Mouse (Mus musculus) T-cell, adult 2 months (primary cell): ENCODE results near the gene Rpa2.
"Not testable (repeated sequence)": the region's sequence is repeated elsewhere in the genome, so short reads cannot be mapped to it uniquely, and the experiment has no call there.

Experiments
- DNase-seq: peaks from one replicate; pipeline ENCODE4 v3.0.0; 2022; ENCODE audit warnings: low spot score

The Rpa2 gene

DNA sequence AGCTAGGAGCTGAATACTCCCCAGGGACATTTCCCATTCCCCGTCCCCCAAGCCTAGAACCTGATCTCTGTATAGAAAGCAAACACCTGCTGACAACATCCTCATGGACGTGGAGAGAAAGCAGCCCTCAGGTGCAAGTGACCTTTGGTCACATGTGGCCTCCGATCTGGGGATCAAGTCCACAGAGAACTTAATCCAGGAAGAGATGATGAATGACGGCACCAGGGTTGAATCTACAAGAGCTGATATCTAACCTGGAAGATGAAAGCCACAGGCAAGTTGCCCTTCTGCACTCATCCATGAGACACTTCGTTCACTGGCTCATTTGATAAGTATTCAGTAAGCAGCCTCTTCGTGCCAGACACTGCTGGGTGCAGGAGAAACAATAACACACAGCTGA, 5.5 kb upstream of the Rpa2 start:
- no peak for DNase-seq

- DNase-seq = not testable (repeated sequence)
Observed at GRCm38 (mm10) chr4:132763125-132763524, 5.0 kb upstream of the Rpa2 start.

DNA sequence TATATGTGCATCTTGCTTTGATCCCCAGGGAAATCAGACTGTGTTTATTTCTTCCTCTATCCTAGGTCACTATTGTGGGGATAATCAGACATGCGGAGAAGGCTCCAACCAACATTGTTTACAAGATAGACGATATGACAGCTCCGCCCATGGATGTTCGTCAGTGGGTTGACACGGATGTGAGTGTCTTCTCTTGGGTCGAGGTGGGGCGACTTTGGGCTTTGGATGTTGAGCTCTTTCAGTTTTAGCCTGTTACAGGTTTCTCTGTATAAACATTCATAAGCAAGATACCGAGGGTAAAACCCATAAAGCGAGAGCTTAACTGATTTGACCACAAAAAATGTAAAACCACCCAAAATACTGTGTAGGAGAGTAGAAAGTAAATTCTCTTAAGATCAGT, 3.6 kb downstream of the Rpa2 start:
- no peak for DNase-seq

DNA sequence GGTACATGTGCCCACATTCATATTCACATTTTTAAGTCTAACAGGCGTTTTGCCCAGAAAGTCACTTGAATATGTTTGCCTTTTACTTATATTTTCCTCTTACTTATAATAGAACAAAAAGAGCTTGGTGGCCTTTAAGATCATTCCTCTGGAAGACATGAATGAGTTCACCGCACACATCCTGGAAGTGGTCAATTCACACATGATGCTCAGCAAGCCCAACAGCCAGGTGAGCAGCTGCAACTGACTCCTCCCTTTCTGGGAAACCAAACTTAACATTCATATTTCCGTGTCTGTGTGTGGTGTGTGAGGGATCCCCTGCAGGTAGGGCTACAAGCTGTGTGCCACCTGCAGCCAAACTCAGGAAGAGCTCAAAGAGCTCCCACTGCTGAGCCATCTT, 6.8 kb downstream of the Rpa2 start:
- DNase-seq = peak; percentile 10

DNA sequence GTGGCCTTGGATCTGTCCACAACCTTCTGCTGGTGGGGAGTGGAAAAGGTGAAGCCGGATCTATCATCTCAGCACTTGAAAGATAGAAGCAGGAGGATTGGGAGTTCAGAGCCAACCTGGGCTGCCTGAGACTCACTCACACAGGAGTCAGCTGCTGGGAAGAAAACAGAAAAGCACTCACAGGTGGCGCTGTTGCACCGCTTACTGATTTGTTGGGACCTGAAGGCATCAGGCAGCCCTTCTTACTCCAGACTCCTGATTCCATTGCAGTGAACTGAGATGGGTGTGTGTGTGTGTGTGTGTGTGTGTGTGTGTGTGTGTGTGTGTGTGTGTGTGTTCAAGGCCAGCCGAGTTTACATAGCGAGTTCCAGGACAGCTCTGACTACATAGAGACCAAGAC, 8.6 kb downstream of the Rpa2 start:
- peak; percentile 41 for DNase-seq

DNA sequence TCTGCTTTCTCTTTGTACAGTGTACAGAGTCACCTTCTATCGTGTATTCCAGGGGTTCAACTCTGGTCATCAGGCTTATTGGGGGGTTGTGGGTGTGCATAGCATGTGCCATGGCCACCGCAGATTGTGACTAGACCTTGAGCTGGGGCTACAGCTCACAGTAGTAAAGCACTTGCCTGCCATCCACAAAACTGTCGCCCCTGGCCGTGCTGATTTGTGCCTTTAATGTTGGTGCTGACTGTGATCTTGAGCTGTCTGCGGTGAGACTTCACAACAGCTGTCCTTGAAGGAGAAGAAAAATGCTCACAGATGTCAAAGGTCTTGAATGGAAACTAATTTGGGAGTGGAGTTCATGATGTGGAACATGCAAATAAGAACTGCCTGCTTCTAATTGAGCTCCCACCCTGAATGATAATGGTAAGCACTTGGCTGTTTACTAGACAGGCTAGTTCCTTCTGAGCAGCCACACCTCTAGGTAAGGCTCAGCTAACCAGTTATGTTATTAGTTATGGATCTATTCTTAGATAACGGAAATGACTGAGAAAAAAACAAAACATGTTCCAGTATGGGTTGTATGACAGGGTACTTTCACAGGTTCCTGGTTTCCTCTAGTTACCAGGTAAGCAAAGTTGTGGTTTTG, 10.6 kb downstream of the Rpa2 start:
- DNase-seq = no peak

GRCm38 (mm10) chr4:132780288-132780687, 12.2 kb downstream of the Rpa2 start:
- no peak for DNase-seq

DNA sequence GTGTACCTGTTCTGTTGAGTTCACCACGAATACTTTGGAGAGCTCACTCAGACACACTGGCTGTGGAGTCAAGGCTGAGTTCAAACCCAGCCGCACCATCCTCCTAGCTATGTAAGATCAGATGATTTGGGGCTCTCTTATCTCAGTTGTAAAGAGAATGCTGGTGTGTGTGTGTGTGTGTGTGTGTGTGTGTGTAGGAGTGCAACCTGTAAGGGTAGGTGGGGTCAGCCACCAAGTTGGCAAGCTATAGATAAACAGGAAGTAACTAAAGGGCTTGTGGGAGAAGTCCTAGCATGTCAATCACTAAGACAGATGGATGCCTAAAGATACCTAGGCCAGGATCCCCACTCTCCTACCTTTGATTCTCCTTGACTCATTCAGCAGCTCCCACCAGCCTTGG, 15.6 kb downstream of the Rpa2 start:
- peak; percentile 52 for DNase-seq

DNA sequence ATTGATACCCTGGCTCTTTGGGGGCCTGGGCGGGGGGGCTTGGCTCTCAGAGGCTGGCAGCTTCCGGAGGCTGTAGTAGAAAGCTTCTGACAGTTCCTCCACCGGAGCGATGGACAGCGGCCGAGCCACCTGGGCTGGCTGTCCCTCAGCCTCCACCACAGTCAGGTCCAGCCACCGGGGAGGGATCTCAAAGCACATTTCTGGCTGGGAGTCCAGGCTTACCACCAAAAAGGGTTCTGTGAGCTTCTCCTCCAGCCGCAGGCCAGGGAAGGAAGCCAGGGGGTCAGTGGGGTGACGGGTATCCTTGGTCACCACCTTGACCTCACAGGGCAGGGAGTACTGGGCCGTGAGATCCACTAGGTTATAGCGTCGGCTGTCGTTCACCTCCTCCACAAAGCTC, 17.1 kb downstream of the Rpa2 start:
- DNase-seq = no peak

DNA sequence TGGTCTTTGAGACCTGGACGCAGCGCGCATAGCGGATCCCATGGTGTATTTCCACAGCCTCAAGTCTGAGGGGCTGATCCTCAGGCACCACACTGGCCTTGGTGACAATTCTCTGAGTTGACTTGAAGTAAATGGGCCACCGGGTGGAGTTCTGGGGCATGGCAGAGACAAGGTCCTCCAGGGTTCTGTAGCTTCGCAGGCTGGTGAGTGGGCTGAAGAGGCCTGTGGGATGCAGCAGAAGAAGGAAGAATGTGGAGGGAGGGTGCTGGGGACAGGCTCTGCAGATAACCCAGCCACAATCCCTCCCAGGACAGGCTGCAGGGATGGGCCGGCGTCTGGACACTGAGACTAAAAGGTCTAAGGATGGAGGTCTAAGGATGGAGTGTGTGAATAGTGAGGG, 21.6 kb downstream of the Rpa2 start:
- DNase-seq = no peak

DNA sequence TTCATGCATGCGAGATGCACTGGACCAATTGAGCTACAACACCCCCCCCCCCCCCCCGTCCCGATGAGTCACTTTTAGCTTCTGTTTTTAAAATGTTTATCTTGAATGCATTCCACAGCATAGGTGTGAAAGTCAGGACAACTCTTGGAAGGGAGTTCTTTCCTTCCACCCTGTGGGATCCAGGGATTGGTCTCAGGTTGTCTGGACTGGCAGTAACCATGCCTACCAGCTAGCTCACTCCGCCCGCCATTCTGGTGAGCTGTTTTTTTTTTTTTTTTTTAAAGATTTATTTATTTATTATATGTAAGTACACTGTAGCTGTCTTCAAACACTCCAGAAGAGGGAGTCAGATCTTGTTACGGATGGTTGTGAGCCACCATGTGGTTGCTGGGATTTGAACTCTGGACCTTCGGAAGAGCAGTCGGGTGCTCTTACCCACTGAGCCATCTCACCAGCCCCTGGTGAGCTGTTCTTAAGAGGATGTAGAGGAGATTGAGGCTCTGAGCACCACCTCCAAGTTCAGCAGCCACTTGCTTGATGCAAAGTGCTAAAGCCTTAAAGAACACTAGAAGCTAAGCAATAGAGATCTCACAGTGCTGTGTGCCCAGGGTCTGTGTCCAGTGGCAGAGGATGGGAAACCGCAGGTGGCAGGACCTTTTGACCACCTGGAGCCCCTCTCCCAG, 25.3 kb downstream of the Rpa2 start:
- DNase-seq = not testable (repeated sequence)

DNA sequence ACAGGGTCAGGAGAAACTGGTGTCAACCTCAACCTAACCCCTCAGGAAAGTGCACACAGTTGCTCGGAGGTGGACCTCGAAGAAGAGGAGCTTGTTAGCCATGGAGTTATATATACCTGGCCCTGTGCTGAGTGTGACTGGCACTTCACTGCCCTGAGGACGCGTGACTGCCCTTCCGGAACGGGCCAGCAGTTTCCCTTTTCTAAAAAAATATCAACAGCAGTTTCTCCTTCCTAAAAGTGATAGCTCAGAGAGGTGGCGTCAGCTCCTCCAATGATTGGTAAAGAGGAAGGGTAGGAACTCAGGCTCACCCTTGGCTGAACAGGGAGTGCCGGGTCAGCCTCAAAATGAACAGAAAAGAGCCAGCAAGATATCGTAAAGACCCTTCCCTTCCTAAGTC, 25.9 kb downstream of the Rpa2 start:
- DNase-seq = no peak

- DNase-seq = no peak
Observed at GRCm38 (mm10) chr4:132794760-132795159, 26.6 kb downstream of the Rpa2 start.

GRCm38 (mm10) chr4:132795171-132795570, 27.0 kb downstream of the Rpa2 start:
- DNase-seq = no peak

DNA sequence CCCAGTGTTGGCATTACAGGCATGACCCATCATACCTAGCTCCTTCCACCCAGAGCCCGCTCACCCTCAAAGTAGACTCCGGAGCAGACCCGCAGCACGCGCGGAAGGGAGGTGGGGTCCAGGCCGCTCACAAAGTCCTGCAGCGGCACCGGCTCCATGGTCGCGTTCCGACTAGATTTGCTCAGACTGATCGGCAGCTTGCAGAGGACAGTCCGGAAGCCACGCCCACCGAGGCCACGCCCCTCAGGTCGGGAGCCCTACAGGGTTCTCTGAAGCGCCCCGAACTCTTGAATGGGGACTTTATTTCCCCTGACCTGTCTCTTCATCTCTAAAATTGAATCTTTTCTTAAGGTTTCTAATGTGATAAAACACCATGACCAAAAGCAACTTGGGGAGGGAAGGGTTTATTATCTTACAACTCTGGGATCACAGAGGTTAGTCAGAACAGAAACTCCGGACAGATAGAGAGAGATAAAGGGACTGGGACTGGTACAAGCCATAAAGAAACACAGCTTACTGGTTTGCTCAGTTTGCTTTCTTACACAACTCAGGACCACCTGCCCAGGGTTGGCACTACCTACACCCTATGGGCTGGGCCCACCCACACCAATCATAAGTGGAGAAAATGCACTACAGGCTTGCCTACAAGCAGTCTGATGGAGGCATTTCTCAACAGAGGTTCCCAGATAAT, 28.2 kb downstream of the Rpa2 start, which contains the start of gene Themis2:
Gene Themis2 (minus strand): TSS at position 192 of the 691 bp plus-strand sequence.
- peak; percentile 55 for DNase-seq

DNA sequence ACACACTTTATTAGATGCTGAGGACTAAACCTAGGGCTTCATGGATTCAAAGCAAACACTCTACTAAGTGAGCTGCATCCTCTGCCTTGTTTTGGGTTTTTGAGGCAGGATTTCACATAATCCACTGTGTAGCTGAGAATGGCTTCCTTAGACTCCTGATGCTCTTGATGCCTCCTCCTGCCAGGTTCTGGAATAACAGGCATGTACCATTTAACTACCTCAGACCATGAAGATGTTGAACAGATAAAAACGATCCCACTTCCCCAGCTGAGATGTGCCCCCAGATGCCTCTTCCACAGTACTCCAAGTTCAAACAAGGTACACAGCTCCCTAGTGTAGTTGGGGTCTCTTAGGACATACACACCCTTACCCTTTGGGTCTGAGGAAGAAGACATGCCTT, 29.3 kb downstream of the Rpa2 start:
- DNase-seq = no peak

GRCm38 (mm10) chr4:132798028-132798427, 29.9 kb downstream of the Rpa2 start:
- no peak for DNase-seq

DNA sequence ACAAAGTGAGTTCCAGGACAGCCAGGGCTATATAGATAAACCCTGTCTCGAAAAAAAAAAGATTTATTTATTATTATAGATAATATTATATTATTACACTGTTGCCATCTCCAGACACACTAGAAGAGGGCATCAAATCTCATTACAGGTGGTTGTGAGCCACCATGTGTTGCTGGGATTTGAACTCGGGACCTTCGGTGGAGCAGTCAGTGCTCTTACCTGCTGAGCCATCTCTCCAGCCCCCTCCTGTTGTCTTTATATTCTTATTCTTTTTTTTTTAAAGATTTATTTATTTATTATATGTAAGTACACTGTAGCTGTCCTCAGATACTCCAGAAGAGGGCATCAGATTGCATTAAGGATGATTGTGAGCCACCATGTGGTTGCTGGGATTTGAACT, 30.5 kb downstream of the Rpa2 start:
- DNase-seq = not testable (repeated sequence)

- DNase-seq = no peak
Observed at GRCm38 (mm10) chr4:132799845-132800244, 31.7 kb downstream of the Rpa2 start.

DNA sequence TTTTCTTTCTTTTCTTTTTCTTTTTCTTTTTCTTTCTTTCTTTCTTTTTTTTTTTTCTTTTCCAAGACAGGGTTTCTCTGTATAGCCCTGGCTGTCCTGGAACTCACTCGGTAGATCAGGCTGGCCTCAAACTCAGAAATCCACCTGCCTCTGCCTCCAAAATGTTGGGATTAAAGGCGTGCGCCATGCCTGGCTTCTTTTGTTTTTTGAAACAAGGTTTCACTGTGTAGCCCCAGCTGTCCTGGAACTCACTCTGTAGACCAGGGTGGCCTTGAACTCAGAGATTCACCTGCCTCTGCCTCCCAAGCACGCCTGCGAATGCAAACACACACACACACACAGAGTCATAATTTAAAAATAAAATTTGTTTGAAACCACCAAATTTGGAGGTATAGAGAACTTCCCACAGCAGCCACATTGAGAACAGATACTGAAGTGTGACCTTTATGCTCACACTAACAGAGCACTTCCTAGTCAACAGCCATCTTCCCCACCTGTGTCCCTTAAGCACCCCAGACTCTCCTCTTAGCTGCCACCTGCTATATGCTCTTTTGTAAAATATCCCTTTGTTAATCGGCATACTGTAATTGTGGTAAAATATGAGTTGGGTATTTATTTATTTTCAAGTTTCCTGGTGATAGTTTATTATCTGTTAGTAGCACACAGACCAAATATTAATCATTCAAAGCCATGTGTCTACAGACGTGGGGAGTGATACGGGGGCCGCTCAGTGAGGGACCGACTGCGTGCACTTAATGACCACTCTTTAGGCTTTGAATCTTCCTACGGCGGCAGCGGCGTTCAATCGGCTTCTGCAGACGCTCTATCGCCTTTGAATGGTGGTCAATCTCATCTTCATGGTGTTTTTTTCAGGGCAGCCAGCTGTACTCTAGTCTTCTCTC, 33.3 kb downstream of the Rpa2 start:
- no peak for DNase-seq

DNA sequence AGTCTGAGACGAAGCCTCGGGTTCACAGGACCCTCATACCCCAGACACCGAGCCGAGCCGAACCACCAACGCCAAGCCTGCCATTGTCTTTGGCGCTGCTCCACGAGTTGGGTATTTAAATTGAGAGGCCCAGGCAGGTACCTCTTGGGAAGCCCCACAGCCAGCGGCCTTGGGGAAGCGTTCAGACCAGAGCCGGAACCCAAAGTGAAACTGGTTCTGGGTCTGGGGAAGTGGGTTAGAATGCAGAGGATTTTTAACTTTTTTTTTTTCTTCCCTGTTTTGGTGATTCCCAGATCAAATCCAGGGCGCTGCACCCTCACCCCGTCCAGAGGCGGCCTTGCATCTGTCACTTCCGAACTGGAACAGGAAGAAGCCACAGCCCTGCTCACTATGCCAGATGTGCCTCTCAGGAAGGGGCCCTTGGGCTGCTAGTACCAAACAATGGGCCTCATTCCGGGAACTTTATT, 34.1 kb downstream of the Rpa2 start:
- peak; percentile 26 for DNase-seq

DNA sequence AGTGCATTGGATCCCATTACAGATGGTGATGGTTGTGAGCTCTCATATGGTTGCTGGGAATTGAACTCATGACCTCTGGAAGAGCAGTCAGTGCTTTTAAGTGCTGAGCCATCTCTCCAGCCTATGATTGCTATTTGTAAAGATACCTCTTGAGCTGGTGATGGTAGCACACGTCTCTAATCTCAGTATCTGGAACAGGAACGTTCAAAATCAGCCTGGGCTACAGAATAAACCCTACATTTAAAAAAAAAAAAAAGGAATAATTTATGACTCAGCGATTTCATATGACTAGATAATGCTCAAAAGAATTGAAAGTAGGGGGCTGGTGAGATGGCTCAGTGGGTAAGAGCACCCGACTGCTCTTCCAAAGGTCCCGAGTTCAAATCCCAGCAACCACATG, 35.1 kb downstream of the Rpa2 start:
- DNase-seq = no peak
